Mouse (Mus musculus) heart, adult 2 months (tissue): ENCODE measurements around the gene Plekhb1.

Source experiments
- CTCF ChIP-seq: fragments of 200-600 bp; IDR thresholded peaks from 2 replicates; pipeline ENCODE4 v1.8.1; 2022; ENCODE audit warnings: antibody characterized with exemption, mild to moderate bottlenecking, moderate library complexity
- EP300 ChIP-seq: fragments of 200-500 bp; IDR thresholded peaks from 2 replicates; pipeline ENCODE4 v1.6.1; 2011; ENCODE audit warnings: low read depth, low read length, control low read depth; ENCODE audit not compliant: insufficient read depth
- POLR2A ChIP-seq: fragments of 200-500 bp; IDR thresholded peaks from 2 replicates; pipeline ENCODE4 v1.6.1; 2011; ENCODE audit warnings: mild to moderate bottlenecking, low read depth, low read length, control low read depth; ENCODE audit not compliant: insufficient read depth

DNA sequence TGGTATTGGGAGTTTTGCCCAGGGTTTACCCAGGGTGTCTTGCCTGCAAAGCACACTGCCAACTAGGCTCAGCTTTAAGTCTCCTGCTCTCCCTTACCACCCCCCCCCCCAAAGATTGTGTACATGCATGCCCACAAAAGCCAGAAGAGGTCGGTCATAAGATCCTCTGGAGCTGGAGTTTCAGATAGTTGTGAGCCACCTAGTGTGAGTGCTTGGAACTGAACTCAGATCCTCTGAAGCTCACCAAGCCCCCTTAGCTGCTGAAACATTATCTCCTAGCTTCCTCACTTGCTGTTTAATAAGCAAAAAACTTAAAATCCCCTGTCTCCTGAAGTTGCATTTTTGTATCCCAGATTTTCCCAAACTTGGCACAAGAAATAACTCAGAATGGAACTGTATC lies 24.6 kb downstream of the Plekhb1 start:
- no peak for TF ChIP-seq EP300
- TF ChIP-seq CTCF = peak; percentile 70
- no peak for TF ChIP-seq POLR2A
